Mouse (Mus musculus): Measurements from ENCODE around the gene Gpatch8. TPM values are rescaled to one million over a fixed set of nuclear protein-coding genes. Genes with fewer than 3 reads are reported as not detected.

The Gpatch8 gene
- total and polyA plus RNA-seq, 2 experiments from 2014 or later = 21.3 to 48.9 TPM

DNA sequence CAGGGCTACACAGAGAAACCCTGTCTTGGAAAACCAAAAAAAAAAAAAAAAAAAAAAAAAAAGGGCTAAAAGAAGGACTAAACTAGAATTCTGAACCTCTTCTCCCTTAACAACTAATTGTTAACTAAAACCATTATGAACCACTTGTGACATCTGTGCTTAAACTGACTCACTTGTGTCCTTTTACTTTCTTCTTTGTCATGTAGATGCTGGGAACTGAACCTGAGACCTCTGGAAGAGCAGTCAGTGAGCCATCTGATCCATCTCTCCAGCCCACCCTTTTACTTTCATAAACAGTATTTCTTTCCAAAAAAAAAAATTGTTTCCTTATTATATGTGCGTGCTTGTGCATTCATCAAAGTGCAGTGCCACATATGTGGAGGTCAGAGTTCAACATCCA lies 16.5 kb downstream of the Gpatch8 start:
- TF ChIP-seq CTCF (IDR thresholded peaks at IDR 0.05; ENCODE audit: low read depth) = no peak
- ATAC-seq = no peak
- WGBS = 71% methylated on average over 1 of the region's 1 CpGs

DNA sequence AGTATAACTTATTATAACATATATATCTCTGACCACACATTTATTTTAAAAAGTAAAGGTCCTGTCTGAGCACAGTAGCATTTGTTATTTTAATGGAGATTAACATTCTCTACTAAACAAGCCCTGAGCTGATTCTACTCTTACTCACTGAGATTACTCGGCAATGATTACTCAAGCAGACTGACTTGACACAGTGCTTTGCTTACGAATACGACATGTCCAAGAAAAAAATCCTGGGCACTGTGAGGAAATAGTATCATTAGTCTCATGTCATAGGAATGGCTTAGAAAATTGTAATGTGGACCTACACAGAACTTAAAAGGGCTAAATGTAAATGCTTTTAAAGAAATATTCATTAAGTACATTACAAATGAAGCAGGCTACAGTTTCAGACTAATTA lies 20.0 kb downstream of the Gpatch8 start:
- Histone ChIP-seq H3K4me3 (ENCODE audit: low read length) (no peak overlapping the region), H3K4me2 (ENCODE audit: low read depth, low read length) (no peak overlapping the region), H3K4me1 (ENCODE audit: insufficient read depth, low read length) (no peaks in the 10 kb centered on the region), H3K27ac (no peak overlapping the region), H3K9ac (replicated peaks; ENCODE audit: low read length) (no peak overlapping the region), H3K36me3 (ENCODE audit: insufficient read depth, low read length) (no peaks in the 10 kb centered on the region), H3K27me3 (ENCODE audit: insufficient read depth, low read length) (no peaks in the 10 kb centered on the region), H3K9me3 (ENCODE audit: low read length) (no peaks in the 10 kb centered on the region)
- 52% methylated on average over 3 of the region's 3 CpGs for WGBS
- ATAC-seq (no peak), DNase-seq (ENCODE audit: low spot score) (no peak)
- no peak for TF ChIP-seq CTCF (IDR thresholded peaks at IDR 0.05; ENCODE audit: low read depth)

More for the DNA sequence above, 16.5 kb downstream of the Gpatch8 start:
- no peaks in the 10 kb centered on the region for H3K9me3 ChIP-seq (ENCODE audit: low read length)
- no peaks in the 10 kb centered on the region for H3K36me3 ChIP-seq (ENCODE audit: insufficient read depth, low read length)
- no peak for DNase-seq (ENCODE audit: low spot score)
- no peak overlapping the region for H3K9ac ChIP-seq (replicated peaks; ENCODE audit: low read length)
- H3K27ac ChIP-seq = no peak overlapping the region
- H3K4me3 ChIP-seq (ENCODE audit: low read length) = no peak overlapping the region
- H3K4me1 ChIP-seq (ENCODE audit: insufficient read depth, low read length) = no peaks in the 10 kb centered on the region
- H3K4me2 ChIP-seq (ENCODE audit: low read depth, low read length) = no peak overlapping the region
- H3K27me3 ChIP-seq (ENCODE audit: insufficient read depth, low read length) = no peaks in the 10 kb centered on the region

DNA sequence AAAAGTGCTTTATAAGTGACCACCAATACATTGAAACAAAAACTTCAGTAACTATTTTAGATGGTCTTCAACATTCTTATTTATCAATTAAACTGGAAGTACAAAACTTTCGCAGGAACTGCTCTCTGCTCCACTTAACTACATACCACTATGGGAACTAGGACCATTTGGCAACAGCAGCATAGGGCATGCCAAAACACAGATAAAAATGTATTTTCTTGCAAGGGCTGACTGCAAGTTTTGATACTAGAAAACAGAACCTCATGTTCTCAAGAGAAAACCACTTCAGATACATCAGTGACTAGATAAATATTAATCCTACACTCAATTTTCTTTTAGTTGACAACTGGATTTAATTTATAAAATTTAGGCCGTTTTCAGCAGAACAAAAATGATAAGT lies 22.1 kb downstream of the Gpatch8 start:
- Histone ChIP-seq H3K9ac (replicated peaks; ENCODE audit: low read length) (no peak overlapping the region), H3K4me1 (ENCODE audit: insufficient read depth, low read length) (no peaks in the 10 kb centered on the region), H3K4me2 (ENCODE audit: low read depth, low read length) (no peak overlapping the region), H3K27ac (no peak overlapping the region), H3K27me3 (ENCODE audit: insufficient read depth, low read length) (no peaks in the 10 kb centered on the region), H3K4me3 (ENCODE audit: low read length) (no peak overlapping the region), H3K36me3 (ENCODE audit: insufficient read depth, low read length) (no peaks in the 10 kb centered on the region), H3K9me3 (ENCODE audit: low read length) (no peaks in the 10 kb centered on the region)
- ATAC-seq (no peak), DNase-seq (ENCODE audit: low spot score) (no peak)
- WGBS = 88% methylated on average over 2 of the region's 2 CpGs
- no peak for TF ChIP-seq CTCF (IDR thresholded peaks at IDR 0.05; ENCODE audit: low read depth)

DNA sequence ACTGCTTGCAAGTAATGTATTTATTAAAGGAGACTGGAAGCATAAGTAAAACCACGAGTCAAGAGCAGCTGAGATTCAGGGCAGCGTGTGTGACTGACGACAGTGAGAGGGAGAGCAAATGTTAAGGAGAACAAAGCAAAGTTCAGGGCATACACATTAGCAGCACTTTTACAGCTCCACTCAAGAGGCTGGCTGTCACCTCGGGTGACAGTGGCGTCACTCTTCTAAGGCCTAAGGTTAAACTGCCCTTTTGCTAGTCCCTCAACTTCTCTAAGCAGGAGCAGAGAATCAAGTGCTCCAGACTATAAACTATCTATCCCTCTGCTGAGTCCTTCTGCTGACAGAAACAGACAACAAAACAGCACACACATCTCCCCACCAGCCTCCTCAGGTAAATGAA lies 24.8 kb downstream of the Gpatch8 start:
- DNase-seq (ENCODE audit: low spot score) = no peak
- no peaks in the 10 kb centered on the region for H3K36me3 ChIP-seq (ENCODE audit: insufficient read depth, low read length)
- H3K4me2 ChIP-seq (ENCODE audit: low read depth, low read length) = no peak overlapping the region
- 52% methylated on average over 5 of the region's 5 CpGs for WGBS
- no peaks in the 10 kb centered on the region for H3K9me3 ChIP-seq (ENCODE audit: low read length)
- H3K4me3 ChIP-seq (ENCODE audit: low read length) = no peak overlapping the region
- no peak for ATAC-seq
- no peak overlapping the region for H3K9ac ChIP-seq (replicated peaks; ENCODE audit: low read length)
- H3K27ac ChIP-seq = no peak overlapping the region
- no peaks in the 10 kb centered on the region for H3K27me3 ChIP-seq (ENCODE audit: insufficient read depth, low read length)
- H3K4me1 ChIP-seq (ENCODE audit: insufficient read depth, low read length) = no peaks in the 10 kb centered on the region
- TF ChIP-seq CTCF (IDR thresholded peaks at IDR 0.05; ENCODE audit: low read depth) = no peak

DNA sequence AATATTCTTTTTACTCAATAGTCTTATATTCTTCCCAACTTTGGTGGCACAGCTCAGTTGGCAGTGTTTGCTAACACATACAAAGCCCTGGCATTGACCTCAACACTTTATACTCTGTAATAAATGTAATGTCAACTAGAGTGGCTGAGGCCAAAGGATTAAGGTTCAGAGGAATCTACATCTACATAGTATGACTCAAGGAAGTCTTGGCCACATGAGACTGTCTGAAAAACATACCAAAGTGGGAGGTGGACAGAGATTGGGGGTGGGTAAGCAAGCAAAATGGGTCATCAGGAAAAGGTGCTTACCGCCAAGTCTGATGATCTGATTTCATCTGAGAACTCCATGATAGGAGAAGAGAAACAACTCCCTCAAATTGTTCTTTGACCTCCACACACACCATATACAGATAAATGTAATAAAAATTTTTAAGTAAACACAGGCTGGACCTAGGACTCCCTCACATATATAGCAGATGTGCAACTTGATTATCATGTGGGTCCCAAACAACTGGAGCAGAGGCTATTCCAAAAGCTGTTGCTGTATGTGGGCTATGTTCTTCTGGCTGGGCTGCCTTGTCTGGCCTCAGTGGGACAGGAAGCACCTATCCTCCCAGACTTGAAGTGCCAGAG lies 41.3 kb downstream of the Gpatch8 start:
- H3K36me3 ChIP-seq (ENCODE audit: insufficient read depth, low read length) = peaks cover 9% of the 10 kb centered on the region; the same call in 1 of the 2 replicates
- H3K4me1 ChIP-seq (ENCODE audit: insufficient read depth, low read length) = no peaks in the 10 kb centered on the region
- no peak overlapping the region for H3K4me2 ChIP-seq (ENCODE audit: low read depth, low read length)
- ATAC-seq = no peak
- TF ChIP-seq CTCF (IDR thresholded peaks at IDR 0.05; ENCODE audit: low read depth) = no peak
- no peak for DNase-seq (ENCODE audit: low spot score)
- 96% methylated on average over 1 of the region's 1 CpGs for WGBS
- no peak overlapping the region for H3K27ac ChIP-seq
- H3K27me3 ChIP-seq (ENCODE audit: insufficient read depth, low read length) = no peaks in the 10 kb centered on the region
- no peaks in the 10 kb centered on the region for H3K9me3 ChIP-seq (ENCODE audit: low read length)
- H3K4me3 ChIP-seq (ENCODE audit: low read length) = no peak overlapping the region
- no peak overlapping the region for H3K9ac ChIP-seq (replicated peaks; ENCODE audit: low read length)

DNA sequence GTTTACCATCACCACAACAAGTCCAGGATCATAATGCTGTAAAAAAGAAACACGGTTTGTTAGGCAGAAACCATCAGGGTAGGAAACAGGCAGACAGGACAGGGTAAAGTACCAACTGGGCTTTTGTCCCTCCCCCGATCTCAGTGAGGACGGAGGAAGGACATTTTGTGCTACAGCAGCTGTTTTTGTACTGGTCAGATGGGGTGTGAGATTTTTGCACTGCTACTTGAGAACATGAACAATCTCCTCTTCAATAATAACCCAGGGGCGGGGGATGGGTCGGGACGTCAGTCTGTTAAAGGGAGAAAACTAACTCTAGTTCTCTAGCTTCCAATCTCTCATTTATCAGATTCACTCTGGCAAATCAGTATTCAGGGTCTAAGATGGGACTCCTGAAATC lies 46.0 kb downstream of the Gpatch8 start:
- Histone ChIP-seq H3K9ac (replicated peaks; ENCODE audit: low read length) (no peak overlapping the region), H3K27me3 (ENCODE audit: insufficient read depth, low read length) (no peaks in the 10 kb centered on the region), H3K9me3 (ENCODE audit: low read length) (no peaks in the 10 kb centered on the region), H3K4me3 (ENCODE audit: low read length) (no peak overlapping the region), H3K27ac (no peak overlapping the region), H3K4me2 (ENCODE audit: low read depth, low read length) (no peak overlapping the region), H3K36me3 (ENCODE audit: insufficient read depth, low read length) (peaks cover 4% of the 10 kb centered on the region; the same call in 1 of the 2 replicates), H3K4me1 (ENCODE audit: insufficient read depth, low read length) (no peaks in the 10 kb centered on the region)
- DNase-seq (ENCODE audit: low spot score) (no peak), ATAC-seq (no peak)
- WGBS = 70% methylated on average over 6 of the region's 6 CpGs
- TF ChIP-seq CTCF (IDR thresholded peaks at IDR 0.05; ENCODE audit: low read depth) = no peak

DNA sequence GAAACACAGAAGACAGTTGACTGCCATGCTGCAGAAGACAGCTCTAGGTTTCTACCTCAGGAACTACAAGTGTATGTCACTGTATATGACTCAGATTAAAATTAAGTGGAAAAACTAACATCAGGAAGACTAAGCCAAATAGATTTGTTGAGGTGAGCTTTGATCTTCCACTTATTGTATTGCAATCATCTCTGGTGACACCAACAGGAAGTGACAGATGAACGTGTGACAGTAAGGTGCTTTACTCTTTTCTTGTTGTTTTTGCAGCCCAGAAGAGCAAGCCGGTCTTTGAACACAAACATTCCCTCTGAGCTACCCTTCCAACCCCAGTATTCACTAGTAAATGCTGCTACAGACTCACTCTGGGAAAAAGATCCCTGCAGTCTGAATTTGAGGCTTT lies 59.5 kb downstream of the Gpatch8 start:
- peaks cover 27% of the 10 kb centered on the region for H3K36me3 ChIP-seq (ENCODE audit: insufficient read depth, low read length)

More for the DNA sequence above, 59.5 kb downstream of the Gpatch8 start:
- no peak for TF ChIP-seq CTCF (IDR thresholded peaks at IDR 0.05; ENCODE audit: low read depth)
- DNase-seq (ENCODE audit: low spot score) = no peak
- WGBS = 85% methylated on average over 2 of the region's 2 CpGs
- H3K27me3 ChIP-seq (ENCODE audit: insufficient read depth, low read length) = no peaks in the 10 kb centered on the region
- H3K9ac ChIP-seq (replicated peaks; ENCODE audit: low read length) = no peak overlapping the region
- no peaks in the 10 kb centered on the region for H3K9me3 ChIP-seq (ENCODE audit: low read length)
- no peaks in the 10 kb centered on the region for H3K4me1 ChIP-seq (ENCODE audit: insufficient read depth, low read length)
- no peak overlapping the region for H3K4me3 ChIP-seq (ENCODE audit: low read length)
- no peak overlapping the region for H3K4me2 ChIP-seq (ENCODE audit: low read depth, low read length)
- H3K27ac ChIP-seq = no peak overlapping the region
- no peak for ATAC-seq

Measured in hindbrain, postnatal 0 days (tissue).